Mouse (Mus musculus): ENCODE results near the gene 4930426L09Rik. TPM values are rescaled to one million over a fixed set of nuclear protein-coding genes. Genes with fewer than 3 reads are reported as not detected.

Gene 4930426L09Rik
- polyA plus RNA-seq, 1 experiment from 2014 or later, result 0.17 TPM

GRCm38 (mm10) chr2:18958044-18958443 lies 40.1 kb upstream of the 4930426L09Rik start:
- Histone ChIP-seq H3K4me1 (ENCODE audit: insufficient read depth, low read length) (peaks cover 38% of the 10 kb centered on the region), H3K9ac (replicated peaks; ENCODE audit: low read length) (no peak overlapping the region), H3K36me3 (ENCODE audit: insufficient read depth, low read length) (no peaks in the 10 kb centered on the region), H3K27ac (ENCODE audit: low read length) (no peak overlapping the region), H3K4me2 (replicated peaks; ENCODE audit: low read depth, low read length) (no peak overlapping the region), H3K9me3 (ENCODE audit: low read length) (no peaks in the 10 kb centered on the region), H3K27me3 (ENCODE audit: insufficient read depth, low read length) (no peaks in the 10 kb centered on the region), H3K4me3 (ENCODE audit: low read length) (no peak overlapping the region)
- ATAC-seq (ENCODE audit: low FRiP score, low TSS enrichment), result no peak
- WGBS, result 61% methylated on average over 9 of the region's 9 CpGs

GRCm38 (mm10) chr2:18958501-18958900 lies 39.6 kb upstream of the 4930426L09Rik start:
- Histone ChIP-seq H3K4me1 (ENCODE audit: insufficient read depth, low read length) (peaks cover 34% of the 10 kb centered on the region), H3K27me3 (ENCODE audit: insufficient read depth, low read length) (no peaks in the 10 kb centered on the region), H3K27ac (ENCODE audit: low read length) (no peak overlapping the region), H3K9me3 (ENCODE audit: low read length) (no peaks in the 10 kb centered on the region), H3K36me3 (ENCODE audit: insufficient read depth, low read length) (no peaks in the 10 kb centered on the region), H3K4me2 (replicated peaks; ENCODE audit: low read depth, low read length) (no peak overlapping the region), H3K4me3 (ENCODE audit: low read length) (no peak overlapping the region), H3K9ac (replicated peaks; ENCODE audit: low read length) (no peak overlapping the region)
- WGBS, result 93% methylated on average over 5 of the region's 5 CpGs
- no peak for ATAC-seq (ENCODE audit: low FRiP score, low TSS enrichment)

GRCm38 (mm10) chr2:18959008-18959407 lies 39.1 kb upstream of the 4930426L09Rik start:
- no peaks in the 10 kb centered on the region for H3K27me3 ChIP-seq (ENCODE audit: insufficient read depth, low read length)
- H3K4me3 ChIP-seq (ENCODE audit: low read length), result no peak overlapping the region
- no peak for ATAC-seq (ENCODE audit: low FRiP score, low TSS enrichment)
- WGBS, result 93% methylated on average over 6 of the region's 6 CpGs
- peaks cover 29% of the 10 kb centered on the region for H3K4me1 ChIP-seq (ENCODE audit: insufficient read depth, low read length)
- H3K9ac ChIP-seq (replicated peaks; ENCODE audit: low read length), result no peak overlapping the region
- no peaks in the 10 kb centered on the region for H3K36me3 ChIP-seq (ENCODE audit: insufficient read depth, low read length)
- no peak overlapping the region for H3K27ac ChIP-seq (ENCODE audit: low read length)
- no peaks in the 10 kb centered on the region for H3K9me3 ChIP-seq (ENCODE audit: low read length)
- H3K4me2 ChIP-seq (replicated peaks; ENCODE audit: low read depth, low read length), result no peak overlapping the region

GRCm38 (mm10) chr2:18959558-18959957 lies 38.6 kb upstream of the 4930426L09Rik start:
- 88% methylated on average over 5 of the region's 5 CpGs for WGBS
- Histone ChIP-seq H3K36me3 (ENCODE audit: insufficient read depth, low read length) (no peaks in the 10 kb centered on the region), H3K4me3 (ENCODE audit: low read length) (no peak overlapping the region), H3K9me3 (ENCODE audit: low read length) (no peaks in the 10 kb centered on the region), H3K27me3 (ENCODE audit: insufficient read depth, low read length) (no peaks in the 10 kb centered on the region), H3K4me1 (ENCODE audit: insufficient read depth, low read length) (peaks cover 29% of the 10 kb centered on the region), H3K4me2 (replicated peaks; ENCODE audit: low read depth, low read length) (no peak overlapping the region), H3K27ac (ENCODE audit: low read length) (no peak overlapping the region), H3K9ac (replicated peaks; ENCODE audit: low read length) (no peak overlapping the region)
- no peak for ATAC-seq (ENCODE audit: low FRiP score, low TSS enrichment)

- H3K4me2 ChIP-seq (replicated peaks; ENCODE audit: low read depth, low read length), result no peak overlapping the region
- WGBS, result 35% methylated on average over 7 of the region's 7 CpGs
Observed at GRCm38 (mm10) chr2:18960376-18960973, 37.7 kb upstream of the 4930426L09Rik start.

GRCm38 (mm10) chr2:18962502-18962901 lies 35.6 kb upstream of the 4930426L09Rik start:
- ATAC-seq (ENCODE audit: low FRiP score, low TSS enrichment), result no peak
- H3K36me3 ChIP-seq (ENCODE audit: insufficient read depth, low read length), result no peaks in the 10 kb centered on the region
- no peak overlapping the region for H3K27ac ChIP-seq (ENCODE audit: low read length)
- no peak overlapping the region for H3K4me3 ChIP-seq (ENCODE audit: low read length)
- WGBS, result 65% methylated on average over 3 of the region's 3 CpGs
- H3K4me2 ChIP-seq (replicated peaks; ENCODE audit: low read depth, low read length), result no peak overlapping the region
- H3K9ac ChIP-seq (replicated peaks; ENCODE audit: low read length), result no peak overlapping the region
- no peaks in the 10 kb centered on the region for H3K27me3 ChIP-seq (ENCODE audit: insufficient read depth, low read length)
- no peaks in the 10 kb centered on the region for H3K9me3 ChIP-seq (ENCODE audit: low read length)
- peaks cover 10% of the 10 kb centered on the region for H3K4me1 ChIP-seq (ENCODE audit: insufficient read depth, low read length)

More at GRCm38 (mm10) chr2:18960376-18960973, 37.7 kb upstream of the 4930426L09Rik start:
- Histone ChIP-seq H3K9ac (replicated peaks; ENCODE audit: low read length) (no peak overlapping the region), H3K4me3 (ENCODE audit: low read length) (no peak overlapping the region), H3K9me3 (ENCODE audit: low read length) (no peaks in the 10 kb centered on the region), H3K27ac (ENCODE audit: low read length) (no peak overlapping the region), H3K4me1 (ENCODE audit: insufficient read depth, low read length) (peaks cover 22% of the 10 kb centered on the region), H3K36me3 (ENCODE audit: insufficient read depth, low read length) (no peaks in the 10 kb centered on the region), H3K27me3 (ENCODE audit: insufficient read depth, low read length) (no peaks in the 10 kb centered on the region)
- ATAC-seq (ENCODE audit: low FRiP score, low TSS enrichment), result no peak

- H3K36me3 ChIP-seq (ENCODE audit: insufficient read depth, low read length), result no peaks in the 10 kb centered on the region
- peaks cover 7% of the 10 kb centered on the region for H3K4me1 ChIP-seq (ENCODE audit: insufficient read depth, low read length)
- no peaks in the 10 kb centered on the region for H3K27me3 ChIP-seq (ENCODE audit: insufficient read depth, low read length)
- WGBS, result 82% methylated on average over 13 of the region's 13 CpGs
- no peak overlapping the region for H3K9ac ChIP-seq (replicated peaks; ENCODE audit: low read length)
- H3K4me2 ChIP-seq (replicated peaks; ENCODE audit: low read depth, low read length), result no peak overlapping the region
- H3K4me3 ChIP-seq (ENCODE audit: low read length), result no peak overlapping the region
- no peak overlapping the region for H3K27ac ChIP-seq (ENCODE audit: low read length)
- no peak for ATAC-seq (ENCODE audit: low FRiP score, low TSS enrichment)
- no peaks in the 10 kb centered on the region for H3K9me3 ChIP-seq (ENCODE audit: low read length)
Observed at GRCm38 (mm10) chr2:18963286-18964040, 34.7 kb upstream of the 4930426L09Rik start.

GRCm38 (mm10) chr2:18965108-18965507 lies 33.0 kb upstream of the 4930426L09Rik start:
- Histone ChIP-seq H3K27me3 (ENCODE audit: insufficient read depth, low read length) (no peaks in the 10 kb centered on the region), H3K27ac (ENCODE audit: low read length) (no peak overlapping the region), H3K9ac (replicated peaks; ENCODE audit: low read length) (no peak overlapping the region), H3K4me3 (ENCODE audit: low read length) (no peak overlapping the region), H3K9me3 (ENCODE audit: low read length) (no peaks in the 10 kb centered on the region), H3K4me2 (replicated peaks; ENCODE audit: low read depth, low read length) (no peak overlapping the region), H3K36me3 (ENCODE audit: insufficient read depth, low read length) (no peaks in the 10 kb centered on the region), H3K4me1 (ENCODE audit: insufficient read depth, low read length) (peaks cover 7% of the 10 kb centered on the region)
- ATAC-seq (ENCODE audit: low FRiP score, low TSS enrichment), result peak; percentile 69; the same call in 1 of the 2 replicates
- WGBS, result 46% methylated on average over 3 of the region's 3 CpGs

- no peaks in the 10 kb centered on the region for H3K36me3 ChIP-seq (ENCODE audit: insufficient read depth, low read length)
- H3K27me3 ChIP-seq (ENCODE audit: insufficient read depth, low read length), result no peaks in the 10 kb centered on the region
- no peak overlapping the region for H3K9ac ChIP-seq (replicated peaks; ENCODE audit: low read length)
- no peak overlapping the region for H3K4me3 ChIP-seq (ENCODE audit: low read length)
- no peak overlapping the region for H3K27ac ChIP-seq (ENCODE audit: low read length)
- WGBS, result 95% methylated on average over 2 of the region's 2 CpGs
- ATAC-seq (ENCODE audit: low FRiP score, low TSS enrichment), result no peak
- no peaks in the 10 kb centered on the region for H3K9me3 ChIP-seq (ENCODE audit: low read length)
- H3K4me1 ChIP-seq (ENCODE audit: insufficient read depth, low read length), result peaks cover 5% of the 10 kb centered on the region; the same call in 1 of the 2 replicates
- no peak overlapping the region for H3K4me2 ChIP-seq (replicated peaks; ENCODE audit: low read depth, low read length)
Observed at GRCm38 (mm10) chr2:18965950-18966349, 32.2 kb upstream of the 4930426L09Rik start.

- Histone ChIP-seq H3K9ac (replicated peaks; ENCODE audit: low read length) (no peak overlapping the region), H3K9me3 (ENCODE audit: low read length) (no peaks in the 10 kb centered on the region), H3K36me3 (ENCODE audit: insufficient read depth, low read length) (no peaks in the 10 kb centered on the region), H3K27me3 (ENCODE audit: insufficient read depth, low read length) (no peaks in the 10 kb centered on the region), H3K4me2 (replicated peaks; ENCODE audit: low read depth, low read length) (no peak overlapping the region), H3K4me3 (ENCODE audit: low read length) (no peak overlapping the region), H3K4me1 (ENCODE audit: insufficient read depth, low read length) (no peaks in the 10 kb centered on the region; the same call in 1 of the 2 replicates), H3K27ac (ENCODE audit: low read length) (no peak overlapping the region)
- ATAC-seq (ENCODE audit: low FRiP score, low TSS enrichment), result no peak
- whole genome bisulfite sequencing, result 91% methylated on average over 5 of the region's 5 CpGs
Observed at GRCm38 (mm10) chr2:18966566-18966965, 31.6 kb upstream of the 4930426L09Rik start.
